Mouse (Mus musculus): ENCODE data around the gene Atg5. TPM values are rescaled to one million over a fixed set of nuclear protein-coding genes. Genes with fewer than 3 reads are reported as not detected.
A peak's percentile ranks its signal among the peaks of the same experiment; 100 is the strongest.

The Atg5 gene
- polyA plus RNA-seq, 1 experiment from 2014 or later: 56.1 TPM

DNA sequence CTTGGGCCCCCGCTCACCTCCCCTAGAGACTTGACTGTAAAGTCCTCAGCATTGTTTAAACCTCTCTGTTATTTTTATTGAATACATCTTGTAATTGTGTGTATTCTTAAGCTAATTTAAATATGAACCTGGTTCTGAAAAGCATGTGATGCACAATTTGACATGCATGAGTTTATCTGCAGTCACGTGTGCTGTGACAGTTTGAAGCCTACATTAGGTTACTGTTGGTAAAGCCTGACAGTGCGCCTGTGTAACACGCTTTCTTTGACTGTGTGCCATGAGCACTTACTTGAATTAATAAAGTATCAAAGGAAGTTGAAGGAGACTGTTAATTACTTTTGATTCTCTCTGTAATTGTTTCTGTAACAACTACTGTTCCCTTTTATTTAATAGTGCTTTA is 72.8 kb downstream of the Atg5 start:
- no peaks in the 10 kb centered on the region for H3K36me3 ChIP-seq (ENCODE audit: control insufficient read depth, insufficient read depth)
- no peak overlapping the region for H3K9ac ChIP-seq (replicated peaks; ENCODE audit: low read depth, low read length)
- H3K27ac ChIP-seq (ENCODE audit: low read length): no peak overlapping the region
- H3K4me1 ChIP-seq (replicated peaks; ENCODE audit: control insufficient read depth, insufficient read depth, low read length): no peaks in the 10 kb centered on the region
- peak; percentile 47; the same call in 1 of the 2 replicates for ATAC-seq
- no peak overlapping the region for H3K4me3 ChIP-seq (replicated peaks; ENCODE audit: low read length)
- WGBS: 46% methylated on average over 4 of the region's 4 CpGs
- no peaks in the 10 kb centered on the region for H3K27me3 ChIP-seq (replicated peaks; ENCODE audit: control insufficient read depth, insufficient read depth, low read length)
- no peak overlapping the region for H3K4me2 ChIP-seq (ENCODE audit: low read length)
- H3K9me3 ChIP-seq (ENCODE audit: control insufficient read depth, low read length): no peaks in the 10 kb centered on the region

DNA sequence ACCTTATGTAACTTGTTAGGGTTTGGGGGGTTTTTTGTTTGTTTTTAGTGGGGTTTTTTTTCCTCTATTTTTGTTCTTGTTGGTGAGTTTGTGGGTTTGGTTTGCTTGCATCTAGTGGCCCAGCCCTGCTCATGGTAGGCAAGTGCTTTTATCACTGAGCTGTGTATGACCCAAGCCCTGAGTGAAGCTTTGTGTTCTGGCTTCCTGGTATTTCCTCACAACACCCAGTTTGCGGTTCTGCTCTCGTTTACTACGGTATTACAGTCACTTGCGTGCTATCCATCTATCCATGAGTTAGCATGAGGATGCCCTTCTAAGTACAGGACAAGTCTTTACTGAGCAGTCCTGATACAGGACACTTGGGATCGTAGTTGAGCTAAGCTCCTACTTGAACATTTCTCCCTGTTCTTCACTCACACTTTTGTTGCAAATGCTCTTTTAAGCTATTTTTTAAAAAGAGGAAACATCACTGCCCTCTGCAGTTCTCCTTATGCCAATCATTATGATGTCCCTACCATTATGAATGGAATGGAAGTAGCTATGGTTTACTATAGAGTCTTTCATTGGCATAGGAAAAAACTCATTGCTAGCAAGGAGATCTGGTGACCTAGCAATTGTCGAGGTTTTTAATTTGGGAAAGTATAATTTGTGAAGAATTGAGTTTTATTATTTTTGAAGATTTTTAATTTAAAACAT is 73.8 kb downstream of the Atg5 start:
- no peak overlapping the region for H3K4me3 ChIP-seq (replicated peaks; ENCODE audit: low read length)
- no peak overlapping the region for H3K4me2 ChIP-seq (ENCODE audit: low read length)
- H3K27ac ChIP-seq (ENCODE audit: low read length): no peak overlapping the region
- H3K36me3 ChIP-seq (ENCODE audit: control insufficient read depth, insufficient read depth): no peaks in the 10 kb centered on the region
- H3K9ac ChIP-seq (replicated peaks; ENCODE audit: low read depth, low read length): no peak overlapping the region
- no peaks in the 10 kb centered on the region for H3K4me1 ChIP-seq (replicated peaks; ENCODE audit: control insufficient read depth, insufficient read depth, low read length)
- WGBS: 91% methylated on average over 6 of the region's 6 CpGs
- no peak for ATAC-seq
- no peaks in the 10 kb centered on the region for H3K9me3 ChIP-seq (ENCODE audit: control insufficient read depth, low read length)
- no peaks in the 10 kb centered on the region for H3K27me3 ChIP-seq (replicated peaks; ENCODE audit: control insufficient read depth, insufficient read depth, low read length)

DNA sequence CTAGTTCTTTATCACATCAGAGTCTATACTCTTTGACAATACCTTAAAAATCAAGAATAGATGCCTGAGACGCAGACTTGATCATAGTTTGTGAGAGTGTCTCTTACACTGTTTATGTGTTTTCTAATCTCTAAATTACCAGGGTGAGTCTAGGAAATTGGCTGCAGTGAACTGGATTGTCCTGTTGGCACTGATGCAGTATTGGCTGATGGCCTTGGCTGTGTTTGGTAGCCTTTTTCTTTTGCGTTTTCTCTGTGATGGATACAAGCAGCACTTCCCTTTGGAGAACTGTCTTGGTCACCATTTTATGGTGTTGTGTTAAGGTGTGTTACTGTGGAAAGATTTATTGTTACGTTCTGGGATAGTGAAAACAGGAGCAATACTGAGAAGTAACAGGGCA is 75.2 kb downstream of the Atg5 start:
- H3K4me2 ChIP-seq (ENCODE audit: low read length): no peak overlapping the region
- no peak overlapping the region for H3K4me3 ChIP-seq (replicated peaks; ENCODE audit: low read length)
- 93% methylated on average over 3 of the region's 3 CpGs for WGBS
- peaks cover 6% of the 10 kb centered on the region for H3K36me3 ChIP-seq (ENCODE audit: control insufficient read depth, insufficient read depth)
- no peaks in the 10 kb centered on the region for H3K9me3 ChIP-seq (ENCODE audit: control insufficient read depth, low read length)
- ATAC-seq: no peak
- no peak overlapping the region for H3K9ac ChIP-seq (replicated peaks; ENCODE audit: low read depth, low read length)
- H3K27ac ChIP-seq (ENCODE audit: low read length): no peak overlapping the region
- no peaks in the 10 kb centered on the region for H3K4me1 ChIP-seq (replicated peaks; ENCODE audit: control insufficient read depth, insufficient read depth, low read length)
- H3K27me3 ChIP-seq (replicated peaks; ENCODE audit: control insufficient read depth, insufficient read depth, low read length): no peaks in the 10 kb centered on the region

DNA sequence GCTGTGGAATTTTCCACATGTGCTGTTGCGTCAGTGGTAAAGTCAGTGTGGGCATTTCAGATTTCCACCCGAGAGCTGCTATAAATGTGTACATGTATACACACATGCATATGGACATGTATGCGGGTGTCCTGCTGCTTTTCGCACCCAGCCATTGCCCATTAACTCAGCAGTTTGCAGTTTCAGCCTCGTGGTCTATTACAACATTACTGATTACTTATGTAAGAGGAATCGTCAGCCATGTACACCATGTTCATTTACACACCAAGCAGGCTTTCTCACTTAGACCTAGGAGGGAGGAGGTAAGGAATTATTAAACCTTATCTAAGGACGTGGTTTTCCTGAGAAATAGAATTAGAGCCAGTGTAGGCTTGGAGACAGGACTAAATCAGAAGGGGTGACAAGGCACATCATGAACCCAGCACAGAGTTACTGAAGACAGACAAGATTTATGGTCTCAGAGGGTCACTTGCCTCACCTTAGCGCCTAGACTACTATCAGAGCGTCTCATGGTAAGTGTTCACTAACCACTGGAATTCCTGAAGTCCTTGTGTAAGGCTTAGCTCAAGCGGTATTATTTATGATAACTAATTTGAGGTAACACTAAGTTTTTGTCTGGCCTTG is 79.5 kb downstream of the Atg5 start:
- Histone ChIP-seq H3K4me2 (ENCODE audit: low read length) (no peak overlapping the region), H3K9me3 (ENCODE audit: control insufficient read depth, low read length) (no peaks in the 10 kb centered on the region), H3K27me3 (replicated peaks; ENCODE audit: control insufficient read depth, insufficient read depth, low read length) (no peaks in the 10 kb centered on the region), H3K4me3 (replicated peaks; ENCODE audit: low read length) (no peak overlapping the region), H3K9ac (replicated peaks; ENCODE audit: low read depth, low read length) (no peak overlapping the region), H3K4me1 (replicated peaks; ENCODE audit: control insufficient read depth, insufficient read depth, low read length) (no peaks in the 10 kb centered on the region), H3K27ac (ENCODE audit: low read length) (no peak overlapping the region), H3K36me3 (ENCODE audit: control insufficient read depth, insufficient read depth) (peaks cover 6% of the 10 kb centered on the region)
- no peak for ATAC-seq
- WGBS: 94% methylated on average over 10 of the region's 10 CpGs

DNA sequence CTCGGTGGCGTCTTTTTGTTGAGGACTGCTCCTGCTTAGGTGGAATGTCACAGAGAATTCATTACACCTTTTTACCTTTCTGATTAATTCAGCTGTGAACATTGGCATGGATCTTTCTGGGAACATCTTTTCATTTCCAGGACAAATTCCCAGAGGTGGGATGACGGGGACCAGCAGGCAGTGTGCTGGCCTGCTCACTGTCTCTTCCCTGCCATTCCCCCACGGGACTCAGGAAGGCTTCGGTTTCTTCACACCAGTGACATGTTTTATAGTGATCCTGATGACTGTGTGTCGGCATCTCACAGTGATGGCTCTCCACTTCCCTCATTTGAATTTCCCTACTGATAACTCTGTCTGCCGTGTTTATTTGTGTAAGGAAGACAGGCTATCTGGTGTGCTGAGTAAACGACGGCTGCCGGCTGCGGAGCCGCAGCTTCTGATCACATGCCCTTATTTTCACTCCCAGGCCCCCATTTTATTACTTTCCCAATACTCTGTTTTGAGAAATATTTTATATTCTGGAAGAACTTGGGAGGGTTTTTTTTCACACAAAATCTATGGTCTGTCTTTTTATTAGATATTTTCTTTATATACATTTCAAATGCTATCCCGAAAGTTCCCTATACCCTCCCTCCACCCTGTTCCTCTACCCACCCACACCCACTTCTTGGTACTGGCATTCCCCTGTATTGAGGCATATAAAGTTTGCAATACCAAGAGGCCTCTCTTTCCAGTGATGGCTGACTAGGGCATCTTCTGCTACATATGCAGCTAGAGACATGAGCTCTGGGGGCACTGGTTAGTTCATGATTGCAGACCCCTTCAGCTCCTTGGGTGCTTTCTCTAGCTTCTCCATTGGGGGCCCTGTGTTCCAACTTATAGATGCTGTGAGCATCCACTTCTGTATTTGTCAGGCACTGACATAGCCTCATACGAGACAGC is 80.6 kb downstream of the Atg5 start:
- Histone ChIP-seq H3K4me2 (ENCODE audit: low read length) (no peak overlapping the region), H3K4me1 (replicated peaks; ENCODE audit: control insufficient read depth, insufficient read depth, low read length) (no peaks in the 10 kb centered on the region), H3K27me3 (replicated peaks; ENCODE audit: control insufficient read depth, insufficient read depth, low read length) (no peaks in the 10 kb centered on the region), H3K36me3 (ENCODE audit: control insufficient read depth, insufficient read depth) (peaks cover 6% of the 10 kb centered on the region), H3K9me3 (ENCODE audit: control insufficient read depth, low read length) (no peaks in the 10 kb centered on the region), H3K4me3 (replicated peaks; ENCODE audit: low read length) (no peak overlapping the region), H3K9ac (replicated peaks; ENCODE audit: low read depth, low read length) (no peak overlapping the region), H3K27ac (ENCODE audit: low read length) (no peak overlapping the region)
- WGBS: 82% methylated on average over 14 of the region's 14 CpGs
- ATAC-seq: no peak

DNA sequence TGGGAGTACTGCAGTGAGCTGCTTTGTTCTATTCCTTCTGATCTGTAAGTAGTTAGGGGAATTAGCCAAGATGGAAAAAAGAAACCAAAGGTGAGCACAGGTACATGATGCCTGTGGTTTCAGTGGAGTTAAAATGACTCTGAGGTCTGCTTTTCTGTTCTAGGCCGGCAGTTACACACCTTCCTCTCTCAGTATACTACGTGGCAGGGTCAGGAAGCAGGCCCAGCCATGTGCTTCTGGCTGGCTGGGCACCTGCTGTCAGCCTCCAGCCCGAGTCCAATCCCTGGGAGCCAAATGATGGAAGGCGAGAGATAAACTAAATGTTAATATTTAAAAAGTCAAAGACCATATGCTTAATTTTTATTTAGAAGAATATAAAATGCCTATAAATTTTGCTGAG is 85.3 kb downstream of the Atg5 start:
- WGBS: 83% methylated on average over 4 of the region's 4 CpGs
- H3K27ac ChIP-seq (ENCODE audit: low read length): no peak overlapping the region
- H3K4me3 ChIP-seq (replicated peaks; ENCODE audit: low read length): no peak overlapping the region
- no peak for ATAC-seq
- no peaks in the 10 kb centered on the region for H3K9me3 ChIP-seq (ENCODE audit: control insufficient read depth, low read length)
- H3K4me2 ChIP-seq (ENCODE audit: low read length): no peak overlapping the region
- no peak overlapping the region for H3K9ac ChIP-seq (replicated peaks; ENCODE audit: low read depth, low read length)
- no peaks in the 10 kb centered on the region for H3K4me1 ChIP-seq (replicated peaks; ENCODE audit: control insufficient read depth, insufficient read depth, low read length)
- no peaks in the 10 kb centered on the region for H3K27me3 ChIP-seq (replicated peaks; ENCODE audit: control insufficient read depth, insufficient read depth, low read length)
- no peaks in the 10 kb centered on the region for H3K36me3 ChIP-seq (ENCODE audit: control insufficient read depth, insufficient read depth)

DNA sequence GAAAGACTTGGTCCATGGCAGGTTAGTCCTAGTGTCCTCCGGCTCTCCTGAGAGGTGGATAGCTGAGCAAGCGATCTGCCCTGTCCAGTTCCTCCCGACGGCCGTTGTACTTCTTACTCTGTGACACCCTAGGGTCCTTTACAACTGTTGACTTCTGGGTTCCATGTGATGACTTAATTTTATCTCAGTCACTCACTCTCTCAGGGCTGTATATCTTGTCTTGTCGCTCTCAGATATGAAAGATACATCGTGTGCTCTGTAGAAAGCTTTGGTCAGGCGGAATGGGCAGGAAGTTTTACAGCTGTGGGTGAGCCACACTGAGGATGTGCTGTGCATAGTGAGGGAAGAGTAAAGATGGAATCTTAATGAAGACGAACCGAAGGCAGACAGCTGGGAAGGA is 86.2 kb downstream of the Atg5 start:
- no peaks in the 10 kb centered on the region for H3K9me3 ChIP-seq (ENCODE audit: control insufficient read depth, low read length)
- no peaks in the 10 kb centered on the region for H3K36me3 ChIP-seq (ENCODE audit: control insufficient read depth, insufficient read depth)
- no peak overlapping the region for H3K4me2 ChIP-seq (ENCODE audit: low read length)
- no peaks in the 10 kb centered on the region for H3K27me3 ChIP-seq (replicated peaks; ENCODE audit: control insufficient read depth, insufficient read depth, low read length)
- H3K4me1 ChIP-seq (replicated peaks; ENCODE audit: control insufficient read depth, insufficient read depth, low read length): no peaks in the 10 kb centered on the region
- ATAC-seq: no peak
- 91% methylated on average over 10 of the region's 10 CpGs for WGBS
- H3K9ac ChIP-seq (replicated peaks; ENCODE audit: low read depth, low read length): no peak overlapping the region
- H3K27ac ChIP-seq (ENCODE audit: low read length): no peak overlapping the region
- no peak overlapping the region for H3K4me3 ChIP-seq (replicated peaks; ENCODE audit: low read length)

DNA sequence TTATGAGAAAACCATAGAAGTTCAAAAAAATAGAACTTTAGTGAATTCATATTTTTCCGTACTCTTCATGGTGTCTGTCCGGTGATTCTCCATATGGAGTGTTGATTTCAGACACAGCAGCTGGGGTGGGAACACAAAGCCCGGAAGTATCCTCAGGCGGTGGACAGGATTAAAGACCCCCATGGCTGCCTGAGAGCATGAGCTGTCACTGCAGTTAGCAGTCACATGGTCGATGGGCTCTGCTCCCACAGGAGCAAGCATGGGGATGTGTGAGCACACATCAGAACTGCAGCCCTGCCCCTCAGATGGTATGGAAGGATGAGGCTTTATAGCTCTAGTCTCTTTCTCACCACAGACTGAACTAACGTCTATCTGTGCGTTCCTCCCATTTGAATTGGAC is 87.1 kb downstream of the Atg5 start:
- H3K4me3 ChIP-seq (replicated peaks; ENCODE audit: low read length): no peak overlapping the region
- no peak for ATAC-seq
- H3K9ac ChIP-seq (replicated peaks; ENCODE audit: low read depth, low read length): no peak overlapping the region
- WGBS: 76% methylated on average over 7 of the region's 7 CpGs
- no peak overlapping the region for H3K27ac ChIP-seq (ENCODE audit: low read length)
- 0 out of 2 replicates have a peak, but pooled peaks cover under 1% of the 10 kb centered on the region for H3K4me1 ChIP-seq (replicated peaks; ENCODE audit: control insufficient read depth, insufficient read depth, low read length)
- H3K36me3 ChIP-seq (ENCODE audit: control insufficient read depth, insufficient read depth): no peaks in the 10 kb centered on the region
- H3K27me3 ChIP-seq (replicated peaks; ENCODE audit: control insufficient read depth, insufficient read depth, low read length): no peaks in the 10 kb centered on the region
- no peak overlapping the region for H3K4me2 ChIP-seq (ENCODE audit: low read length)
- H3K9me3 ChIP-seq (ENCODE audit: control insufficient read depth, low read length): no peaks in the 10 kb centered on the region

DNA sequence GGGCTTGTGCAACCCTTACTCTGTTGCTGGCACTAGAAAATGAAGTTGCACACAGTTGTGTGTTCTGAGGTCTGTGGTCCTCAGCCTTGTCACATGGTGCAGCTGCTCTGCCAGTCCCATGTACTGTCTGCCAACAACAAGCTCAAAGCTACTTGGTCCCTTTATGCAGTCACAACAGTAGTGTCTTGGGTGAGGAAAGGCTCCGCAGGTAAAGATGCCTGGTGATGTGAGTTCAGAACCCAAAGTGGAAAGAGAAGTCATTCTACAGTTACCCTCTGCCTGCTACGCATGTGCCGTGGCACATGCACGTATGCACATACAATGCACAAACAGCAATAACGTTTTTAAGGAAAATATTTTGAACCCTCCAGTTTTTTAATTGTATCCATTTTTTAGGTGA is 88.5 kb downstream of the Atg5 start:
- H3K9me3 ChIP-seq (ENCODE audit: control insufficient read depth, low read length): no peaks in the 10 kb centered on the region
- 96% methylated on average over 5 of the region's 5 CpGs for WGBS
- no peak for ATAC-seq
- no peaks in the 10 kb centered on the region for H3K36me3 ChIP-seq (ENCODE audit: control insufficient read depth, insufficient read depth)
- H3K27ac ChIP-seq (ENCODE audit: low read length): no peak overlapping the region
- H3K4me1 ChIP-seq (replicated peaks; ENCODE audit: control insufficient read depth, insufficient read depth, low read length): 0 out of 2 replicates have a peak, but pooled peaks cover 2% of the 10 kb centered on the region
- H3K4me2 ChIP-seq (ENCODE audit: low read length): no peak overlapping the region
- no peak overlapping the region for H3K9ac ChIP-seq (replicated peaks; ENCODE audit: low read depth, low read length)
- H3K4me3 ChIP-seq (replicated peaks; ENCODE audit: low read length): no peak overlapping the region
- no peaks in the 10 kb centered on the region for H3K27me3 ChIP-seq (replicated peaks; ENCODE audit: control insufficient read depth, insufficient read depth, low read length)

All from forebrain, embryonic 16.5 days (tissue).